Mouse (Mus musculus) ES-Bruce4 (cell line): ENCODE results near the gene Ovol1.

Experiments used
- CTCF ChIP-seq: IDR thresholded peaks from one replicate; pipeline ENCODE4 v1.8.1; 2011; ENCODE audit warnings: low read depth, low read length
- EP300 ChIP-seq: IDR thresholded peaks from 2 replicates; pipeline ENCODE4 v1.6.1; 2011; ENCODE audit warnings: low read depth, low read length; ENCODE audit not compliant: insufficient read depth
- POLR2A ChIP-seq: IDR thresholded peaks from one replicate; pipeline ENCODE4 v1.8.1; 2011; ENCODE audit warnings: low read length; ENCODE audit not compliant: insufficient read depth

DNA sequence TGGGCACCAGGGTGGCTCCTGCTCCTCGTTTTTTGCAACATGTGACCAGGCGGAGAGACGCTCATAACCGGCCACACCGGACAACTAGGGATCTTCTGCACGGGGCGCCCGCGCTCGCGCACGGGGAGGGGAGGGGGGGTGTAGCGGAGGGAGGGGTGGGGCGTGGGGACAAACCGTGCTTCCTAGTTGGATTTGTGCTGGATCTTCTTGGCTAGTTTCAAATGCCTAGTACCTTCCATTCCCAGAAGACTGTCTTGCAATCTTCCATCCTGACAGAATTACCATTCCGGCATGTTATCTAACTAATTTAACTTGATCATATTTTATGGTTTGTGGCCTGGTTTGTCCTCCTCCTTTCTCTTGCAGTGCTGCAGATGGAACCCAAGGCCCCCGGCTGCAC, 56.8 kb downstream of the Ovol1 start, which contains the start of gene 1700020D05Rik:
- no peak for TF ChIP-seq CTCF
- TF ChIP-seq POLR2A = no peak
- TF ChIP-seq EP300 = no peak
